Mouse (Mus musculus) brain, embryonic 14.5 days (tissue): ENCODE results near the gene Ror2. TPM values are rescaled to one million over a fixed set of nuclear protein-coding genes. Genes with fewer than 3 reads are reported as not detected.
A peak's percentile ranks its signal among the peaks of the same experiment; 100 is the strongest.

ENCODE experiments used
- DNase-seq: peaks from one replicate; pipeline ENCODE4 v3.0.0-alpha.2; 2011; ENCODE audit warnings: low read depth
- CTCF ChIP-seq: fragments of 200-500 bp; IDR thresholded peaks from 2 replicates; pipeline ENCODE4 v1.5.1; 2012; ENCODE audit warnings: inconsistent platforms, mild to moderate bottlenecking, moderate library complexity, borderline replicate concordance; ENCODE audit not compliant: insufficient read depth, insufficient read length; ENCODE audit errors: extremely low read depth
- POLR2A ChIP-seq: fragments of 200-500 bp; IDR thresholded peaks from 2 replicates; pipeline ENCODE4 v1.6.1; 2012; ENCODE audit warnings: mild to moderate bottlenecking, inconsistent platforms, borderline replicate concordance; ENCODE audit not compliant: poor library complexity, insufficient read depth, insufficient read length, severe bottlenecking; ENCODE audit errors: extremely low read depth
- polyA plus RNA-seq: library from polyadenylated mRNA; depleted of rRNA; stranded (reverse); fragments of >200 nt; gene quantifications from 2 replicates; pipeline ENCODE4 v1.2.3, GENCODE M21; 2012

Gene Ror2
- polyA plus RNA-seq, 1 experiment: 7.4 TPM

GRCm38 (mm10) chr13:53200121-53200520 is 85.8 kb downstream of the Ror2 start:
- peak; percentile 62 for DNase-seq
- TF ChIP-seq CTCF: no peak
- TF ChIP-seq POLR2A: no peak

- no peak for TF ChIP-seq POLR2A
- no peak for TF ChIP-seq CTCF
- DNase-seq: no peak
These were observed 86.7 kb downstream of the Ror2 start for GRCm38 (mm10) chr13:53199262-53199661.

GRCm38 (mm10) chr13:53196690-53197089 is 89.2 kb downstream of the Ror2 start:
- no peak for TF ChIP-seq POLR2A
- TF ChIP-seq CTCF: no peak
- peak; percentile 41 for DNase-seq

GRCm38 (mm10) chr13:53195951-53196677 is 89.8 kb downstream of the Ror2 start:
- DNase-seq: peak; percentile 77
- TF ChIP-seq CTCF (no peak), POLR2A (no peak)

GRCm38 (mm10) chr13:53194306-53194705 is 91.6 kb downstream of the Ror2 start:
- TF ChIP-seq CTCF (no peak), POLR2A (no peak)
- DNase-seq: no peak

- TF ChIP-seq CTCF (no peak), POLR2A (no peak)
- DNase-seq: no peak
These were observed 92.2 kb downstream of the Ror2 start for GRCm38 (mm10) chr13:53193713-53194112.

- TF ChIP-seq POLR2A (no peak), CTCF (no peak)
- no peak for DNase-seq
These were observed 93.6 kb downstream of the Ror2 start for GRCm38 (mm10) chr13:53192286-53192685.

GRCm38 (mm10) chr13:53191657-53192056 is 94.3 kb downstream of the Ror2 start:
- no peak for DNase-seq
- TF ChIP-seq POLR2A (no peak), CTCF (no peak)

- TF ChIP-seq POLR2A (no peak), CTCF (no peak)
- no peak for DNase-seq
These were observed 97.0 kb downstream of the Ror2 start for GRCm38 (mm10) chr13:53188935-53189334.

GRCm38 (mm10) chr13:53184858-53185257 is 101.1 kb downstream of the Ror2 start:
- TF ChIP-seq POLR2A (no peak), CTCF (no peak)
- no peak for DNase-seq

- TF ChIP-seq POLR2A (no peak), CTCF (no peak)
- DNase-seq: no peak
These were observed 101.8 kb downstream of the Ror2 start for GRCm38 (mm10) chr13:53184149-53184548.

- DNase-seq: peak; percentile 48
- TF ChIP-seq CTCF (no peak), POLR2A (no peak)
These were observed 102.8 kb downstream of the Ror2 start for GRCm38 (mm10) chr13:53183161-53183577.
